ENCODE assay signal across 28 mouse cellular contexts in genomic region chr1:120416007-120416406, GRCm38 (mm10).
"Had no signal": no experiment of that assay in that cellular context is flagged by ENCODE, and none has a peak within 500 bp of the region (broad histone marks: within the 10 kb centered on the region; RNA-seq: fewer than 3 reads in every experiment).

No protein-coding gene starts in this region.

- H3K4me1 ChIP-seq: embryonic facial prominence, embryonic 10.5 days; embryonic facial prominence, embryonic 12.5 days; embryonic facial prominence, embryonic 13.5 days; embryonic facial prominence, embryonic 15.5 days; forebrain, embryonic 10.5 days; forebrain, embryonic 12.5 days; forebrain, embryonic 13.5 days; forebrain, embryonic 15.5 days; heart, embryonic 10.5 days had no signal

- H3K4me2 ChIP-seq: embryonic facial prominence, embryonic 12.5 days; embryonic facial prominence, embryonic 13.5 days; embryonic facial prominence, embryonic 15.5 days; forebrain, embryonic 12.5 days; forebrain, embryonic 13.5 days; forebrain, embryonic 15.5 days had no signal

- H3K36me3 ChIP-seq: embryonic facial prominence, embryonic 10.5 days; embryonic facial prominence, embryonic 12.5 days; embryonic facial prominence, embryonic 13.5 days; embryonic facial prominence, embryonic 15.5 days; forebrain, embryonic 10.5 days; forebrain, embryonic 12.5 days; forebrain, embryonic 15.5 days; heart, embryonic 10.5 days had no signal

- H3K4me3 ChIP-seq: embryonic facial prominence, embryonic 10.5 days; embryonic facial prominence, embryonic 12.5 days; embryonic facial prominence, embryonic 13.5 days; embryonic facial prominence, embryonic 15.5 days; erythroblast, embryonic 14.5 days; forebrain, embryonic 10.5 days; forebrain, embryonic 12.5 days; forebrain, embryonic 13.5 days; forebrain, embryonic 15.5 days; gastrocnemius, adult 2 months; heart, adult 2 months; heart, embryonic 10.5 days had no signal

- H3K27ac ChIP-seq: embryonic facial prominence, embryonic 10.5 days; embryonic facial prominence, embryonic 12.5 days; embryonic facial prominence, embryonic 13.5 days; embryonic facial prominence, embryonic 15.5 days; forebrain, embryonic 10.5 days; forebrain, embryonic 12.5 days; forebrain, embryonic 13.5 days; forebrain, embryonic 15.5 days; gastrocnemius, adult 2 months; heart, adult 2 months; heart, embryonic 10.5 days had no signal

- H3K9ac ChIP-seq: embryonic facial prominence, embryonic 12.5 days; embryonic facial prominence, embryonic 13.5 days; embryonic facial prominence, embryonic 15.5 days; forebrain, embryonic 12.5 days; forebrain, embryonic 13.5 days; forebrain, embryonic 15.5 days; forebrain, postnatal 0 days had no signal

- H3K27me3 ChIP-seq: embryonic facial prominence, embryonic 12.5 days; embryonic facial prominence, embryonic 13.5 days; embryonic facial prominence, embryonic 15.5 days; forebrain, embryonic 12.5 days; forebrain, embryonic 13.5 days; forebrain, embryonic 15.5 days had no signal

- H3K9me3 ChIP-seq: embryonic facial prominence, embryonic 10.5 days; embryonic facial prominence, embryonic 12.5 days; embryonic facial prominence, embryonic 13.5 days; embryonic facial prominence, embryonic 15.5 days; forebrain, embryonic 10.5 days; forebrain, embryonic 12.5 days; forebrain, embryonic 13.5 days; forebrain, embryonic 15.5 days; heart, embryonic 10.5 days had no signal

- ATAC-seq: forebrain, embryonic 13.5 days; forebrain, embryonic 14.5 days; forebrain, embryonic 15.5 days; forebrain, embryonic 16.5 days; forebrain, postnatal 0 days had no signal

- DNase-seq: cerebellum, adult 9-10 months; cerebellum, adult 9-11 months; cerebellum, postnatal 10 days; cerebellum, postnatal 14 days; cerebellum, postnatal 25 days; cerebellum, postnatal 36 days; embryo, embryonic 11 days; forebrain, postnatal 0 days; gastrocnemius, adult 2 months; gastrocnemius, postnatal 10 days; gastrocnemius, postnatal 14 days; gastrocnemius, postnatal 25 days; gastrocnemius, postnatal 36 days; heart, adult 11 months; heart, adult 18-20 months; heart, adult 2 months had no signal
